Mouse (Mus musculus) megakaryocyte, embryonic 14.5 days (primary cell): ENCODE measurements around the gene Gm21060.

Experiments
- FLI1 ChIP-seq: IDR thresholded peaks from 2 replicates; pipeline ENCODE4 v1.6.1; 2012; ENCODE audit warnings: low read length, inconsistent platforms, mixed read lengths
- GATA1 ChIP-seq: IDR thresholded peaks from 3 replicates; pipeline ENCODE4 v1.6.1; 2012; ENCODE audit warnings: mixed read lengths, low read length, inconsistent platforms, borderline replicate concordance

DNA sequence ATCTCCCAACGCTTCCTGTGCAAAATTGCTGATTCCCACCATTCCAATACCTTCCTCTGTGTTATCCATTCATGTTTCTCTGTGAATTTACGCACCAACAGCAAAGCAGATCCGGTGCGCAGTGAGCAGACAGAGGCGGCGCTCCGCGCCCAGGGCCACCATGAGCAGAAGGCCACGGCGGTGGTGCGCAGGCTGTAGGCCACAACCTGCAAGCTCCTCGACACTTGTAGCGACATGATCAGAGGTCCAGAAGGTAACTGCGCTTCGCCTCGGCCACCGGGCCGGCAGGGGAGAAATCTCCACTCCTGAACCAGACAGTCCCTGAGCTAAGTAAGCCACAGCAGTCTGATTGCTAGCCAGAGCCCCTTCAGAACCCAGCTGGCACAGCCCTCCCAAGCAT lies 39.1 kb downstream of the Gm21060 start:
- TF ChIP-seq GATA1 = no peak
- TF ChIP-seq FLI1 = no peak
